Mouse (Mus musculus): ENCODE results near the gene Cd34. TPM values are rescaled to one million over a fixed set of nuclear protein-coding genes. Genes with fewer than 3 reads are reported as not detected.

The Cd34 gene
- polyA plus RNA-seq, 1 experiment from 2014 or later, result 52.1 TPM

DNA sequence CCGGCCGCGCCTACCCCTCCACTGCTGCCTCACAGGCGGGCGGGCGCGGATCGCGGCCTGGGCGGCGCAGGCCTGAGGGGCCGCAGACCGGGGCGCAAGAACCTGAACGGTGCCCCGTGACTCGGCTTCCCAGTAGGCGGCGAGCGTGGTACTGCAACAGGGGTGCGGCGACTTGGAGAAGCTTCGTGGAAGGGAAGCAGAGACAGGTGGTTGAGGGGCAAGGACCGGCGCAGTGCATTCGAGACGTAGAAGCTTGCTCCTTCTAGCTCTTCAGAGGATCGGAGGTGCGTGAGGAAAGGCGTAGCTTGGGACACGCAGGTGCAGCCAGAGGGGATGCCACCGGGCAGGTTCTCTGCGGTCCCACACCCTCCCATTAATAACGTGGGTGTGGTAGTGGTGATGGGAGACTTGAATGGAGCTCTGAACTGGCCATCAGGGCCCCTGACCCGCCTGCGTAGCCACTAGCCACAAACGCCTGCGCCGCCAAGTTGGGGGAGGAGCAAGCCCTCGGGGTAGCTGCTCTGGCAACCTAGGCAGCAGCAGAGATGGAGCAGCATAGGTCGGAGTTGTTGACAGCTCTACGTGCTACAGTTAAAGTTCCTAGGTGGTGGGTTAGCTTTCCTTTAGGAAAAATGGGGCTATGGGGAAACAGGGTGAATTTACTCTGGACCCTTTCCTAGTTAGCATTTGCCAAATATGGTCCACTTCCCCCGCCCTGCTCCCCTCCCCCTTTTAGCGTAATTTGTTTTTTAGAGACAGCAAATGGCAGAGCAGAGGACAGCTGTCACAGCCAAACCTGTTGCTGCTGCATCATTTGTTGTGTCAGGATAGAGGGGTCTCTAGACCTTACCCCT lies 38.1 kb downstream of the Cd34 start:
- under 1% methylated on average over 44 of the region's 44 CpGs for WGBS
- Histone ChIP-seq H3K4me2 (replicated peaks) (peak overlapping the region; percentile 90), H3K27ac (no peak overlapping the region)

DNA sequence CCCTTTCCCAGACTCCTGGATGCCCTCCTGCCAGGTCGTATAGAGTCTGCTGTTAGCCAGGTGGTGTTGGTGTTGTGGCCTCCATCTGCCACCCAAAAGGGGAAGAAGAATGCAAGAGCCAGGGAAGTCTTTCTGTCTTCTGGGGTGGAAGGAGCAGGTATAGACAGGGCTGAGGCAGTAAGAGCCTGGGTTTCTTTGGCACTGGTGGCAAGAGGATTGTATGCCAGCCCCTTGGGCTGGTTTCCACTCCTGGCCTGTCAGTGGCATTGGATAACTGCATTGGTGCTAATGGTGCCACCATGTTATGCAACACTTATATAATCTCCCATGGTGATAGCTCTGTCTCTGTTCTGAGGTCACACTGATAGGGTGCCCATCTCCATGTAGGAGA lies 38.7 kb downstream of the Cd34 start:
- Histone ChIP-seq H3K27me3 (replicated peaks) (0 out of 2 replicates have a peak, but pooled peaks cover 5% of the 10 kb centered on the region), H3K4me3 (no peak overlapping the region), H3K36me3 (no peaks in the 10 kb centered on the region), H3K9ac (no peak overlapping the region), H3K9me3 (no peaks in the 10 kb centered on the region), H3K27ac (no peak overlapping the region), H3K4me2 (replicated peaks) (peak overlapping the region; percentile 90), H3K4me1 (peaks cover 20% of the 10 kb centered on the region)
- 0 out of 2 replicates have a peak, but pooled peaks have one; percentile 4 for ATAC-seq (ENCODE audit: low FRiP score, low read depth)
- 21% methylated on average over 1 of the region's 1 CpGs for WGBS

More for the DNA sequence above, 38.1 kb downstream of the Cd34 start:
- Histone ChIP-seq H3K4me1 (peaks cover 20% of the 10 kb centered on the region), H3K4me3 (peak overlapping the region; percentile 74), H3K36me3 (no peaks in the 10 kb centered on the region), H3K27me3 (replicated peaks) (0 out of 2 replicates have a peak, but pooled peaks cover 5% of the 10 kb centered on the region), H3K9ac (peak overlapping the region; percentile 74), H3K9me3 (no peaks in the 10 kb centered on the region)
- peak; percentile 91 for ATAC-seq (ENCODE audit: low FRiP score, low read depth)

DNA sequence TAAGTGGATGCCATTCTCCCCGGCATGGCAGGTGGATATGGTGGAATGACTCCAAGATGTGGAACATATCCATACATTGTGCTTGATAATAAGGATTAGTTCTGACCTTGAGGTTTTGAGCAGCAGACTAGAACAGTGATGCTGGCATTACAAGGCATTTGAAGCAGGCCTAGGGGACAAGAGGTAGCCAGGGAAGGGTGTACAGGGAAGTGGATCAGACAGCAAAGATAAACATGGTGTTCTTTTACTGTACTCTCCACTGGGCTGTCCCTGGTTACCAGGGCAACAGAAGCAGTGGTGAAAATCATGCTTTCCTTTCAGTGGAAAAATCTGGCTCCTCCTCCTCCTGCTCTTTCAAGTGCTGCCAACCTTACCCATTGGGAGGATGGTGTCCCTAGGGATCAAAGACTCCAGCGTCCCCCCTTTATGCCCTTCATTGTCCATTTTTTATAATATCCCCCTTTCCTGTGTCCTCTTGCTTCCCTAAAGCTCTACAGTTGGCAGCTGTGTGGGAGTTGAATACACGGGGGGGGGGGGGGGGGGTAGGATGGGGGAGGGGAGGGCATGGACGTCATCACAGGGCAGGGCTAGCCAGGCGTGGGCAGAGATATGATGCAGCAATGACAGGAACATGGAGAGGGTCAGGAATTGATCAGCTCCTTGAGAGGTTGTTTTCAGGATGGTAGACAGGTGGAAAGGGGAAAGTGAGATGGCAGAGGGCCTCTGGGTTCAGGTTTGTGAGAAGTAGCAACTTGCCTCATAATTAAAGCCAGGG lies 39.5 kb downstream of the Cd34 start:
- Histone ChIP-seq H3K4me3 (no peak overlapping the region), H3K4me2 (replicated peaks) (peak overlapping the region; percentile 90), H3K4me1 (peaks cover 20% of the 10 kb centered on the region), H3K27me3 (replicated peaks) (0 out of 2 replicates have a peak, but pooled peaks cover 5% of the 10 kb centered on the region), H3K27ac (no peak overlapping the region), H3K36me3 (no peaks in the 10 kb centered on the region), H3K9ac (no peak overlapping the region), H3K9me3 (no peaks in the 10 kb centered on the region)
- 38% methylated on average over 5 of the region's 5 CpGs for WGBS
- peak; percentile 36 for ATAC-seq (ENCODE audit: low FRiP score, low read depth)

DNA sequence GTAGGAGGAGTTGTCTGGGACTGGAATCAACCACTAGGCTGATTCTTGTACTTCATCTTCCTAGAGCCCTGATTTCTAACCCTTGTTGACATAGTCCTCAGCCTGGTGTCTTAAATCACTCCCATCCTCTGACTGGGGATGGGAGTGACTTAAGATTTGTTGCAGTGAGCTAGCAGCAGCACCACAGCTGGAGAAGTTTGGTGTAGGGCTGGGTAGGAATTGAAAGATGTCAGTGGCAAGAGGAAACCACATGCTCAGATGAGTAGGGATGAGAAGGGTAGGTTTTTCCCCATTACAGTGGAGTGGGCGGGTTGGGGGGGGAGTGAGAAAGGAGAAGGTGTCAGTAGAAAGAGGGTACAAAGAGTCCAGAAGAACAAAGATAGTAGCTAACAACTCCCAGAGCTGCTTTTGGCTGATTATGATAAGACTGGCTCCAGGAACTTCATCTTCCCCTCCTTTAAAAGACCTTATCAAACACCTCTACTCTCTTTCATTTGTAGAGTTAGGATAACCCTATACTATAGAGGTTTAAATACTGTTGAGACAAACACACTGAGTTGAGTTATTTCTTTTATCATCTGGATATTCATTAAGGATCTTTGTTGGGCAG lies 42.3 kb downstream of the Cd34 start:
- Histone ChIP-seq H3K9ac (no peak overlapping the region), H3K4me1 (peaks cover 20% of the 10 kb centered on the region), H3K27me3 (replicated peaks) (0 out of 2 replicates have a peak, but pooled peaks cover 5% of the 10 kb centered on the region), H3K36me3 (no peaks in the 10 kb centered on the region), H3K27ac (no peak overlapping the region), H3K4me2 (replicated peaks) (no peak overlapping the region), H3K4me3 (no peak overlapping the region), H3K9me3 (no peaks in the 10 kb centered on the region)
- no peak for ATAC-seq (ENCODE audit: low FRiP score, low read depth)
- 74% methylated on average over 1 of the region's 1 CpGs for WGBS

DNA sequence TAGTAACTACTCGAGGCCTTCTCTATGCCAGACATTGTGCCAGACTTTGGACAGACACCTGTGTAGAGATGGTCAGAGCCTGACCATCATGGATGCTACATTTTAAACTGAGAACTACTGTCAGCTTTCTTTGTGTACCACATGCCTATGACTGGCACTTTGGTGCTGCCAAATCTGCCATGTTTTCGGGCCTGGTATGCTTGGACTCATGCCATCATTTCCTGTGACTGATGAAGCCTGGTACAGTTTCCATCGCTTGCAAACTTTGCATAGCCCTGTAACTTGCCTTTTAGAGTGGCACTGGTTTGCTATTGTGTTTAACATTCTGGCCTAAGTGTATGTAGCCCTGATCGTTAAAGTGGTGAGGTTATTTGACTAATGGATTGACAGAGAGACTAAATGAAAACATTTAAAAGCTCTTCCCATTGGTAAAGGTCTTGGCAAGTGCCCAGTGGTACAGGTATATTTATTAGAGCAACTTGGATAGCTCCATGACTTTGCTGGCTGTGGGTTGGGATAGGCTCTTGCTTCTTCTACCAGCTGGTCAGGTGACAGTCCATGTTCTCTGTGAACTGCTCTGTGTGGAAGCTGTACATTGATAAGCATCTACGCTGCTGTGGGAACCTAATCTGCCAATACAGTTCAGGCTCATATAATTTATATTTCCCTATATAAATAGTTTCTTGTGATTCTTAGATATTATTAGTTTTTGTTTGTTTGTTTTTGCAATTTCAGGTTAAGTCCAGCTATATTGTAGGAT lies 44.5 kb downstream of the Cd34 start:
- no peaks in the 10 kb centered on the region for H3K9me3 ChIP-seq
- H3K27me3 ChIP-seq (replicated peaks), result no peaks in the 10 kb centered on the region
- H3K4me2 ChIP-seq (replicated peaks), result no peak overlapping the region
- no peak overlapping the region for H3K27ac ChIP-seq
- no peak overlapping the region for H3K9ac ChIP-seq
- no peak overlapping the region for H3K4me3 ChIP-seq
- 0 out of 2 replicates have a peak, but pooled peaks cover 4% of the 10 kb centered on the region for H3K4me1 ChIP-seq
- no peaks in the 10 kb centered on the region for H3K36me3 ChIP-seq
- ATAC-seq (ENCODE audit: low FRiP score, low read depth), result no peak
- WGBS, result 86% methylated on average over 5 of the region's 5 CpGs

DNA sequence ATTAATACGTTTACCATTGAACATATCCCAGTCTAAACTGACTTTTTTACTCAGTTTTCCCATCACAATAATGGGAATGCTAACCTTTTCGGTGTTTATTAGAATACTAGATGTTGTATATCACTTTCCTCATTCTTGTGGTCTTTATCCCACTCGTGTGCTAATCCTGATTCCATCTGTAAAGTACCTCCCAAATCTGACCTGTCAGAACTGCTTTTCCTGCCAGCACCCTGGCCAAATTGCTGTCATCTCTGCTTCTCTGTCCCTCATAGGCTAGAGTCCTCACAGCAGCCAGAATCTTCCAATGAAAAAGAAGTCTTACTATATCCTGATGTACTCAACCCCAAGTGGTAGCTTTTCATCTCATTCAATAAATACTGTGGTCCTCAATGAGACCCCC lies 46.3 kb downstream of the Cd34 start:
- Histone ChIP-seq H3K9ac (no peak overlapping the region), H3K27ac (no peak overlapping the region), H3K4me1 (no peaks in the 10 kb centered on the region), H3K4me2 (replicated peaks) (no peak overlapping the region), H3K36me3 (no peaks in the 10 kb centered on the region), H3K9me3 (no peaks in the 10 kb centered on the region), H3K27me3 (replicated peaks) (no peaks in the 10 kb centered on the region), H3K4me3 (no peak overlapping the region)
- ATAC-seq (ENCODE audit: low FRiP score, low read depth), result no peak
- WGBS, result 86% methylated on average over 3 of the region's 3 CpGs

DNA sequence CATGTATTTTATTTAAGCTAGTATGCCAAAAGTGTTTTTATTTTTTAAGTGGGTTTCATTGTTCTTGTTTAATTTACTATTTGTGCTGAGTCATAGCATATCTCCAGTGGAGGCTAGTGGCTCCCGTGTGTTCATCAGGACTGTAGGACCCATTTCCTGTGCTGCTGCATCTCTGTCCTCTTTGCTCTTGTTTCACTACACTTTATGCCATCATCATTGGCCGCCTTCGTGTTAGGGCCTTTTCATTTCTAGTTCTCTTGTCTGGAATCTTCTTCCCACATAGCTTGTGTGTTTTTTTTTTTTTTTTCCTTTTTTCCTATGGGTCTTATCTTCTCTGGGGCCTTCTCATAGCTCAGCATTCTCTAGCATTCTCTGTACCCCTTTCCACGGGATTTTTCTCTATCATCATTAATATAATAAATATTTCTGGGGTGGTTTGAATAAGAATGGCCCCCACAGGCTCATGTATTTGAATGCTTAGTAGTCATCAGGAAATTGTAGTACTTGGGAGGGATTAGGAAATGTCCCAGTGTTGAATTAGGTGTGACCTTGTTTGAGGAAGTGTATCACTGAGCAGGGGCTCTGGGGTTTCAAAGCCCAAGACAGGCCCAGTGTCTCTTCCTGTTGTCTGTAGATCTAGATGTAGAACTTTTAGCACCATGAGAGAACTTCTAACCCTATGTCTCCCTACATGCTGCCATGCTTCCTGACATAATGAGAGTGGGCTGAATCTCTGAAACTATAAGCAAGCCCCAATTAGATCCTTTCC lies 47.0 kb downstream of the Cd34 start:
- H3K9me3 ChIP-seq, result no peaks in the 10 kb centered on the region
- ATAC-seq (ENCODE audit: low FRiP score, low read depth), result no peak
- WGBS, result 88% methylated on average over 4 of the region's 4 CpGs

DNA sequence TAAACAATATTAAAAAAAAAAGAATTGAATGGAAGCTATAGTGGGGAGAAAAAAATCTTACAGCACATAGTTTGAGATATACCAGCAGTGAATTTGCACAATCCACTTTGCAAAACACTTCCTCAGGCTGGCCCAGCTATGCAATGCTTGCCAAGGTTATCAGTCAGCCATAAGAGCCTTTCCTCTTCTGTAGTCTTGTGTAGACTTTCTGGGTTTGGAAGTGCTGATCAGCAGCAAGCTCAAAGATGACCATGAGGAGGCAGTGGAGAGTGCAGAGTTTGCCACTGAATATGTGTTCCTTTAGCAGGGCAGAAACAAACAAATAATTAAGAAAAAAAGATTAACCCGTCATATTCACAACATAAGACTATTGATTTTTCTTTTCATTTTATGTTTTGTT lies 50.4 kb downstream of the Cd34 start:
- Histone ChIP-seq H3K4me2 (replicated peaks) (no peak overlapping the region), H3K4me1 (no peaks in the 10 kb centered on the region), H3K27ac (no peak overlapping the region), H3K9me3 (no peaks in the 10 kb centered on the region), H3K27me3 (replicated peaks) (no peaks in the 10 kb centered on the region), H3K9ac (no peak overlapping the region), H3K4me3 (no peak overlapping the region), H3K36me3 (no peaks in the 10 kb centered on the region)
- no peak for ATAC-seq (ENCODE audit: low FRiP score, low read depth)
- WGBS, result 98% methylated on average over 1 of the region's 1 CpGs

More for the DNA sequence above, 47.0 kb downstream of the Cd34 start:
- Histone ChIP-seq H3K4me3 (no peak overlapping the region), H3K4me2 (replicated peaks) (no peak overlapping the region), H3K36me3 (no peaks in the 10 kb centered on the region), H3K27me3 (replicated peaks) (no peaks in the 10 kb centered on the region), H3K27ac (no peak overlapping the region), H3K9ac (no peak overlapping the region), H3K4me1 (no peaks in the 10 kb centered on the region)

DNA sequence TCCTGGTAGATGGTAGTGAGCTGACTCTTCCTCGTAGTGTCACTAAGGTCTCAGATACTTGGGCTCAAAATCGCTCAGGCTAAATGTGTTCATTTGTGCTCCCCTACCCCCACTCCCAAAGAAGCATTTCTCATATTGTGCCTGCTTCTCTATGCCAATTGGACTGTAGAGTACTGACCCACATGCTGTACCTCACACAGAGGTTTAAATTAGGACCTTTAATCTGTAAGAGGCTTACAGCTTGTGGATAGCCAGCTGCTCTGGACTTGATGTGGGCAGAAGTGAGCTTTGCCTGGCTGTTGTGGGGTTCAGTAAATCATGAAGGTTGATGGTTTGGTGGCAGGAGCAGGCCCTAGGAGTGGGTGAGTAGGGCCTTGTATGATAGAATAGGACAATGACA lies 52.4 kb downstream of the Cd34 start:
- Histone ChIP-seq H3K9ac (no peak overlapping the region), H3K27me3 (replicated peaks) (no peaks in the 10 kb centered on the region), H3K4me3 (no peak overlapping the region), H3K27ac (no peak overlapping the region), H3K36me3 (no peaks in the 10 kb centered on the region), H3K9me3 (no peaks in the 10 kb centered on the region), H3K4me2 (replicated peaks) (no peak overlapping the region), H3K4me1 (no peaks in the 10 kb centered on the region)
- WGBS, result 90% methylated on average over 2 of the region's 2 CpGs
- ATAC-seq (ENCODE audit: low FRiP score, low read depth), result no peak

DNA sequence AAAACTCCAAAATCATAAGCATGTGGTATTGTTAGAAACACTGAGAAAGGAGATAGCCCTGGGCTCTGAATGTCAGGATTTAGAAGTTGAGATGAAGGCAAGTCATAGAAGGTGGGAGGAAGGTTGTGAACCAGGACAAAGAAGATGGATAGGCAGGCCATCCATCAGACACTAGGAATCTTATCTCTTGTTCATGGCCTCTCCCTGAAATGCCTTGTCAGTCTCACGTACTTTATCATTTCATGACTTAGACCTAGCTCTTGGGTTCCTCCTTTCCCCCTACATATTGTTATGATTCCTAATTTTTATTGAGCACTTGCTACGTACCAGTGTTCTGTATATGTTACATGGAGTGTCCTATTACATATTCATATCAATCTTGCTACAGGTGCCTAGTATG lies 53.0 kb downstream of the Cd34 start:
- WGBS, result 91% methylated on average over 2 of the region's 2 CpGs

More for the DNA sequence above, 53.0 kb downstream of the Cd34 start:
- Histone ChIP-seq H3K4me3 (no peak overlapping the region), H3K4me1 (no peaks in the 10 kb centered on the region), H3K27ac (no peak overlapping the region), H3K27me3 (replicated peaks) (no peaks in the 10 kb centered on the region), H3K9ac (no peak overlapping the region), H3K36me3 (no peaks in the 10 kb centered on the region), H3K9me3 (no peaks in the 10 kb centered on the region), H3K4me2 (replicated peaks) (no peak overlapping the region)
- ATAC-seq (ENCODE audit: low FRiP score, low read depth), result no peak

All from neural tube, embryonic 12.5 days (tissue).